Mouse (Mus musculus) bone marrow macrophage, adult 2 months (primary cell): Measurements from ENCODE around the gene Fxyd6.

Experiments used
- CTCF ChIP-seq: IDR thresholded peaks from 2 replicates; pipeline ENCODE4 v1.5.1; 2012; ENCODE audit warnings: low read depth, mild to moderate bottlenecking, low read length, moderate library complexity
- POLR2A ChIP-seq: IDR thresholded peaks from 2 replicates; pipeline ENCODE4 v1.6.1; 2012; ENCODE audit warnings: mild to moderate bottlenecking, low read depth, low read length, borderline replicate concordance

DNA sequence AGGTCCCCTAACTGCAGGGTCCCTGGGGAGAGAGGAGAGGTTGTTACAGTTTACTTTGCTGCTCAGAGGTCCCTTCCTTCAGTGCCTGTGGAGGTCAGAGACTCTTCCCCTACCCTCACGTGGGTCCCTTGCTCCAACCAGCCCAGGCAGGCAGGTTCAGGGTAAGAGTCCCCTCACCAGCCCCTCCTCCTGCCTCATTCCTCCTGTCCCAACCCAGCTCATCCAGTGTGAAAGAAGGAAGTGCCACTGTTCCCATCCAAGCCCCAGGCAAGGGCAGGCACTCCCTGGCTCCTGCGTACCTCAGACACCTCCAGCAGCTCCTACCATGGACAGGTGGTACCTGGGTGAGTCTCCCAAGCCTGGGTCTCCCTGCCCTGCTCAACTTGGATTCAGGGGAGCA is 33.0 kb downstream of the Fxyd6 start:
- no peak for TF ChIP-seq POLR2A
- no peak for TF ChIP-seq CTCF
